Mouse (Mus musculus) liver, embryonic 13.5 days (tissue): Measurements from ENCODE around the gene Onecut3. TPM values are rescaled to one million over a fixed set of nuclear protein-coding genes. Genes with fewer than 3 reads are reported as not detected.

ENCODE experiments used
- ATAC-seq: fragments of 200-750 bp; cut with Nextera tagmentation; 2 replicates; pipeline ENCODE4 v1.8.0; 2017; ENCODE audit warnings: low read depth, mild to moderate bottlenecking, moderate number of reproducible peaks, moderate library complexity
- DNase-seq: peaks from one replicate; pipeline ENCODE4 v3.0.0; 2022
- H3K27ac ChIP-seq: fragments of 300-500 bp; sonication (generic); 2 replicates; pipeline ENCODE4 v1.5.1; 2015; ENCODE audit warnings: moderate library complexity, mild to moderate bottlenecking, inconsistent platforms
- H3K27me3 ChIP-seq: fragments of 300-500 bp; sonication (generic); 2 replicates; pipeline ENCODE4 v1.6.1; 2015; ENCODE audit warnings: mild to moderate bottlenecking, inconsistent platforms
- H3K36me3 ChIP-seq: fragments of 300-500 bp; sonication (generic); 2 replicates; pipeline ENCODE4 v1.6.1; 2015; ENCODE audit warnings: mild to moderate bottlenecking, inconsistent platforms
- H3K4me1 ChIP-seq: fragments of 300-500 bp; sonication (generic); replicated peaks from 2 replicates; pipeline ENCODE4 v1.6.1; 2015; ENCODE audit warnings: inconsistent platforms
- H3K4me2 ChIP-seq: fragments of 300-500 bp; sonication (generic); 2 replicates; pipeline ENCODE4 v1.6.1; 2015; ENCODE audit warnings: inconsistent platforms, mild to moderate bottlenecking, moderate library complexity
- H3K4me3 ChIP-seq: fragments of 300-500 bp; sonication (generic); replicated peaks from 2 replicates; pipeline ENCODE4 v1.5.1; 2015; ENCODE audit warnings: mild to moderate bottlenecking, inconsistent platforms
- H3K9ac ChIP-seq: fragments of 300-500 bp; sonication (generic); 2 replicates; pipeline ENCODE4 v1.6.1; 2015; ENCODE audit warnings: mild to moderate bottlenecking, inconsistent platforms
- H3K9me3 ChIP-seq: fragments of 300-500 bp; sonication (generic); replicated peaks from 2 replicates; pipeline ENCODE4 v1.6.1; 2016; ENCODE audit warnings: inconsistent platforms
- WGBS: fragments of 180-500 bp; shearing (Covaris S2); methylation state at CpG from one replicate; pipeline ENCODE4 v1.1.7; 2015; ENCODE audit not compliant: insufficient replicate concordance; 5-methylcytosine and 5-hydroxymethylcytosine counted together
- polyA plus RNA-seq: library from polyadenylated mRNA; unstranded; fragments of >200 nt; fragmentation: Nextera tagmentation; extraction: Ambion mirVana; gene quantifications from 2 replicates; pipeline ENCODE4 v1.2.1, GENCODE M21; 2015

Gene Onecut3
- polyA plus RNA-seq, 1 experiment from 2014 or later: 0.02 TPM

DNA sequence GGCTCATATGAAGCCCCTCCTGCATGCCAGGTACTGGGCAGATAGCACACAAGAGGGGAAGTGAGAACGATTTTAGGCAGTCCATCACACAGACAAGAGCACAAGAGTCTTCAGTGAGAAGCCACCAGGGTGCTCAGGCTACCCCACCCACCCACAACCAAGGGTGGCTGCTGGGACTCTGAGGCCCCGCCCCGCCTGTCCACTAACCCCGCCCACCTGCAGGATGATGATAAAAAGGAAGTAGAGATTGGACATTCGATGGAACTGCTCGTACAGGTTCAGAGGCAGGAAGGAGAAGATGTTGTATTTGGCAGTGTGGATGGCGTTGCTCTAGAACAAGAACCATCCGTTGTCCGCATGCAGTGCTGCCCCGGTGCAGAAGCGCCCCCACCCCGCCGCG is 40.4 kb downstream of the Onecut3 start:
- Histone ChIP-seq H3K4me2 (peak overlapping the region; percentile 90), H3K27ac (peak overlapping the region; percentile 92), H3K4me1 (peaks cover 73% of the 10 kb centered on the region), H3K9me3 (no peaks in the 10 kb centered on the region), H3K27me3 (peaks cover 18% of the 10 kb centered on the region), H3K4me3 (peak overlapping the region; percentile 64), H3K9ac (peak overlapping the region; percentile 72), H3K36me3 (no peaks in the 10 kb centered on the region)
- ATAC-seq (peak; percentile 37), DNase-seq (peak; percentile 79)
- WGBS: 1% methylated on average over 14 of the region's 14 CpGs

DNA sequence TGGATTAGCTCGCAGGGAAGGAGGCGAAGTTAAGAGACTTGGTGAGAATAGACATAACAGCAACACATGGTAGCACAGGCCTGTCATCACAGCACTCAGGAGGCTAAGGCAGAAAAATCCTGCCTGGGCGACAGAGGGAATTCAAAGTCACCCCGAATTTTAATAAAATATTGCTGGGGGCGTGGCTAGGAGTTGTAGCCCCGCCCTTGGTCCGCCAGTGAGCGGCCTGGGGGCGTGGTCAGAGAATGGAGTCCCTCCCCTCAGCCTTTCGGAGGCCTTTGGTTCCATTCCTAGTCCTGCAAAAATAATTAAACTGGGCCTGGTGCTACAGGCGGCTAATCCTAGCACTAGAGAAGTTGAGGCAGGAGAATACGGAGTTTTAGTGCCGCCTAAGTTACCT is 41.1 kb downstream of the Onecut3 start:
- peak overlapping the region; percentile 72 for H3K9ac ChIP-seq
- no peak for ATAC-seq

DNA sequence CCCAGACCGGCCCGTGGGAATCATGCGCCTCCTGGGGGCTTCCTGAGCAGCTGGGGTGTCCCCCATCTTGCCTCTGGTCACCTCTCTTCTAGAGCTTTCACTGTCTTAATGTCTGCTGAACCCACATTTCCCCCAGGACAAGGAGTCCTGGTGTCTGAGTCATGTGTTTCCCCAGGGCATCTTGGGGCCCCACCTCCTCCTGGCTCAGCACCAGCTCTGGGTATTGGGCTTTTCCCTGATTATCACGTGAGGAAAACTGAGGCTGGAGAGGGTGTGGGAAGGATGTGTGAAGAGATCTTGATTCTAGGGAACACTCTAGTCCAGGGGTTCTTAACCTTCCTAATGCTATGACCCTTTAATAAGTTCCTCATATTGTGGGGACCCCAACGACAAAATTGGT is 43.5 kb downstream of the Onecut3 start:
- peaks cover 68% of the 10 kb centered on the region for H3K4me1 ChIP-seq
- H3K27ac ChIP-seq: peak overlapping the region; percentile 29; the same call in 1 of the 2 replicates
- H3K27me3 ChIP-seq: peaks cover 18% of the 10 kb centered on the region
- 55% methylated on average over 5 of the region's 5 CpGs for WGBS
- H3K4me2 ChIP-seq: peak overlapping the region; percentile 69
- peak overlapping the region; percentile 43; the same call in 1 of the 2 replicates for H3K4me3 ChIP-seq
- DNase-seq (no peak), ATAC-seq (no peak)
- H3K9ac ChIP-seq: no peak overlapping the region
- peaks cover 24% of the 10 kb centered on the region for H3K36me3 ChIP-seq
- no peaks in the 10 kb centered on the region for H3K9me3 ChIP-seq

More for the DNA sequence above, 41.1 kb downstream of the Onecut3 start:
- no peaks in the 10 kb centered on the region for H3K9me3 ChIP-seq
- peak; percentile 72 for DNase-seq
- 10% methylated on average over 13 of the region's 13 CpGs for WGBS
- H3K27ac ChIP-seq: peak overlapping the region; percentile 92
- H3K4me2 ChIP-seq: peak overlapping the region; percentile 90
- peak overlapping the region; percentile 64 for H3K4me3 ChIP-seq
- H3K36me3 ChIP-seq: no peaks in the 10 kb centered on the region
- peaks cover 78% of the 10 kb centered on the region for H3K4me1 ChIP-seq
- peaks cover 18% of the 10 kb centered on the region for H3K27me3 ChIP-seq

DNA sequence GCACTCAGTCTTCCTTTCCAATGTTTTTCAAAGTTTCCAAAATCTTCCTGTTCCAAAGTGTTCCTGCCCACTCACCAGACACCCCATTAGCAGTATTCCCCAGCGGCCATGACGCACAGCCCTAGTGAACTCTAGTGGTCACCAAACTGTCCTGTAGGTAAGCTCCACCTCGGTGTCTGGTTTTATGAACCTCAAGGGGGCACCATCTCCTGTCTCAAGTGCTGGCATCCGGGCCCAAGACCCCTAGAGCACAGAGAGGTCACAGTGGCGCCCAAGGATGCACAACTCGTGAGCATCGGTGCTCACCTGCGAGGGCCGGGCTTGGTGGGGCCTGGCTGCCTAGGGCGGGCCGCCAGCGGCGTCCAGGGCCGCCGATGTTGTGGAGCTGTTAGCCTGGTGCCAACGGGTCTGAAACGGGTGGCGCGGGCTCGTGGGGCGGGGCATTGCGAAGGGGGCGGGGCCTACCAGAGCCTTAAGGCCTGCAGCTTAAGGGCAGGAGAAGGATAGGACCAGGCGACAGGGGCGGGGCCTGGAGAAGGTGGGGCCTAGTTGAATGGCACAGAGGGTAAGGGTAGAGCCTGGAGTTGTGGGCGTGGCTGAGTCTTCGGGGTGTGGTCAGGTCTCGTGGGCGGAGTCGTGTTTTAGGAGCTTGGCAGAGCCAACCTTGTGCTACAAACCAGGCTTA is 44.2 kb downstream of the Onecut3 start, which contains the start of gene Atp8b3:
Gene Atp8b3, minus strand, starts transcription at position 415 of the 685 bp plus-strand sequence.
- WGBS: 3% methylated on average over 30 of the region's 30 CpGs
- peaks cover 18% of the 10 kb centered on the region for H3K27me3 ChIP-seq
- DNase-seq (peak; percentile 99), ATAC-seq (peak; percentile 94)
- peak within 1 kb of the TSS; percentile 72 for H3K9ac ChIP-seq
- peak within 1 kb of the TSS; percentile 43 for H3K4me3 ChIP-seq
- peaks cover 31% of the 10 kb centered on the region for H3K36me3 ChIP-seq
- H3K9me3 ChIP-seq: no peaks in the 10 kb centered on the region
- H3K27ac ChIP-seq: peak within 1 kb of the TSS; percentile 68
- peaks cover 61% of the 10 kb centered on the region for H3K4me1 ChIP-seq
- H3K4me2 ChIP-seq: peak within 1 kb of the TSS; percentile 69

DNA sequence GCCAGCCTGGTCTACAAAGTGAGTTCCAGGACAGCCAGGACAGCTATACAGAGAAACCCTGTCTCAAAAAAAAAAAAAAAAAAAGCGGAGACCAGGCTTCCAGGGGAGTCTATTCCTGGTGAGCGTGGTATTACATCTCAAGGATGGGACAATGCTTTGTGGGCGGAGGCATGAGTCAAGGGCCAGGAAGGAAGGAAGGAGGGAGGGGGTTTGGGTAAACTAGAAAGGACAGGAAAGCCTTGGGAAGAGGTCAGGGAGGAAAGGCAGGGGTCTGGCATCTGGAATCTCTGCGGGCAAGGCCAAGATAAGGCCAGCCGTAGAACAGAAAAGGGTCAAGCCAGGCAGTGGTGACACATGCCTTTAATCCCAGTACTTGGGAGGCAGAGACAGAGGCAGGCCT is 44.9 kb downstream of the Onecut3 start:
- 0 out of 2 replicates have a peak overlapping the region, but pooled peaks have one; percentile 11 for H3K4me3 ChIP-seq
- peaks cover 18% of the 10 kb centered on the region for H3K27me3 ChIP-seq
- WGBS: 15% methylated on average over 5 of the region's 5 CpGs
- DNase-seq (no peak), ATAC-seq (no peak)
- peak overlapping the region; percentile 68 for H3K27ac ChIP-seq
- H3K9ac ChIP-seq: peak overlapping the region; percentile 36
- H3K4me1 ChIP-seq: peaks cover 55% of the 10 kb centered on the region
- peak overlapping the region; percentile 69 for H3K4me2 ChIP-seq
- H3K36me3 ChIP-seq: peaks cover 37% of the 10 kb centered on the region
- H3K9me3 ChIP-seq: no peaks in the 10 kb centered on the region

DNA sequence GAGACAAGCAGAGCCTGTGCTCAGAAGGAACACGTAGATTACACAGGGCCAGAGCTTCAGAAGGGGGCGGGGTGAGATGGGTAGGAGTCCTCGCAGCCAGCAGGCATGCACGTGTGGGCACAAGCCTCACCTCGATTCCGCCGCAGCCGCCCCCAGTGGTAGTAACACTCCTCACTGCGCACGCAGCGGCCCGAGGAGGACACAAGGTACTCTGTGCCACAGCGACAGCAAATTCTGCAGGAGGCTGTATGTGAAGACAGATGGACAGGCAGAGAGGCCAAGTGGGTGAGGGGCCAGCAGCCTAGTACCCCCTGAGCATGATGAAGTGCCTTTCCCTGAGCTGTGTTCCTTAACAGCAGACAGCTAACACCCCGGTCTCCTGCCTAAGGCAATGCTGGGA is 49.2 kb downstream of the Onecut3 start:
- Histone ChIP-seq H3K27me3 (no peaks in the 10 kb centered on the region), H3K4me3 (no peak overlapping the region), H3K27ac (no peak overlapping the region), H3K4me1 (peaks cover 51% of the 10 kb centered on the region), H3K36me3 (peaks cover 81% of the 10 kb centered on the region), H3K4me2 (no peak overlapping the region), H3K9me3 (no peaks in the 10 kb centered on the region), H3K9ac (no peak overlapping the region)
- WGBS: 93% methylated on average over 14 of the region's 14 CpGs
- ATAC-seq (no peak), DNase-seq (no peak)

DNA sequence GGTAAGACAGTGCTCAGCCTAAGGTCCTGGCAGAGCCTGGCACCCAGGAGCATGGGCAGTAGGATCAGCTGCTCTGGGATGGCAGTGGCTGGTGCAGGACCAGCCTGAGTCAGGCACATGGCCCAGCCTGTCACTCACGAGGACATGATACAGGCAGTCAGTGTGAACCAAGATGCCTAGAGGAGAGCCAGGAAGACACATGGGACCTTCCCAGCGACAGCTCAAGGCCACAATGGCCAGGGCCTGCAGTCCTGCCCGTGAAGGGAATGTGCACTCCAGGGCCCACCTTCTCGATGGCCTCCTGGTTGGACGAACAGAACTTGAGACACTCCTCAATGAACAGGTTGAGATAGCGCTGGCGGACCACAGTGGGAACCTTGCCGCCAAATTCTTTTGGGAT is 51.0 kb downstream of the Onecut3 start:
- peaks cover 40% of the 10 kb centered on the region for H3K4me1 ChIP-seq
- H3K9ac ChIP-seq: no peak overlapping the region
- H3K4me2 ChIP-seq: no peak overlapping the region
- H3K27me3 ChIP-seq: no peaks in the 10 kb centered on the region
- H3K36me3 ChIP-seq: peaks cover 98% of the 10 kb centered on the region
- ATAC-seq (no peak), DNase-seq (no peak)
- H3K9me3 ChIP-seq: no peaks in the 10 kb centered on the region
- no peak overlapping the region for H3K4me3 ChIP-seq
- WGBS: 84% methylated on average over 8 of the region's 8 CpGs
- H3K27ac ChIP-seq: no peak overlapping the region; the same call in 1 of the 2 replicates

DNA sequence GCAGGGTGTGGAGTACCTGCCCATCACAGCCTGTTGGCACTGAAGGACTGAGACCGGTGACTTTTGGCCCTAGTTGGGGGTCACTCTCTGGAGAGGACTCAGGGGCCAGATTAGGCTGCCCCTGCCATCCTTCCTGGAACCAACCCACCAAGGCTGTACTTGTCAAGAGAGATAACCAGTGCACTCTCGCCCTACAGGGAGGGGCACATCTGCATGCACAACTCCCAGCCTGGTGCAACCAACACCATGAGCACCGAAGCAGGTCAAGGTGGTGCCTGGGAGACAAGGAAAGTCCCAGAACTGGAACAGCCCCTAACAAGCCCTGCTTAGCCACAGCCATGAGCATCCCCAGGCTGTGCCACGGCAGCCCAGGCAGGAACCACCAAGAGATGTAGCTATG is 52.3 kb downstream of the Onecut3 start:
- ATAC-seq (peak; percentile 85), DNase-seq (peak; percentile 57)
- peaks cover 44% of the 10 kb centered on the region for H3K4me1 ChIP-seq
- H3K27ac ChIP-seq: peak overlapping the region; percentile 90
- WGBS: 46% methylated on average over 4 of the region's 4 CpGs
- H3K27me3 ChIP-seq: no peaks in the 10 kb centered on the region
- H3K9me3 ChIP-seq: no peaks in the 10 kb centered on the region
- peaks cover 91% of the 10 kb centered on the region for H3K36me3 ChIP-seq
- peak overlapping the region; percentile 54 for H3K4me2 ChIP-seq
- peak overlapping the region; percentile 60 for H3K9ac ChIP-seq
- 0 out of 2 replicates have a peak overlapping the region, but pooled peaks have one; percentile 8 for H3K4me3 ChIP-seq

DNA sequence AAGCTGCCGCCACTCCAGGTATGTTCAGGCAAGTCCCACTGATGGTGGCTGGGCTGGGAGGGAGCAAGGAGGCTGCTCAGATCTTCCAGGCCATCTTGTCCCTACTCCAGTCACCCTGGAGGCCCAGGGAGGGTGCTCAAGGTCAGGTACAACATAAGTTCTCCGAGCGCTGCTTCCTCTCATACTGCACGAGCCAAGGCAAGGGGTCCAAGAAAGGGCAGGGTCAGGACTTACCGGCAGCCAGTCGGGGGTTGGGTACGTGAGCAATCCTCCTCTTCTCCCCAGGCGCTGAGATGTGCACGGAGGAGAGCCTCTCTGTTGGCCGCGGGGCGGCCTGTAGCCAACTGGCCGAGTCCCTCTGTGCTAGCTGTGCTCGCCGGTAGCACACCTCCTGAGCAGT is 52.9 kb downstream of the Onecut3 start:
- H3K27me3 ChIP-seq: no peaks in the 10 kb centered on the region
- peak overlapping the region; percentile 54 for H3K4me2 ChIP-seq
- WGBS: 87% methylated on average over 15 of the region's 15 CpGs
- H3K9ac ChIP-seq: peak overlapping the region; percentile 60
- H3K36me3 ChIP-seq: peaks cover 85% of the 10 kb centered on the region
- H3K27ac ChIP-seq: peak overlapping the region; percentile 90
- DNase-seq (no peak), ATAC-seq (no peak)
- peaks cover 50% of the 10 kb centered on the region for H3K4me1 ChIP-seq
- no peaks in the 10 kb centered on the region for H3K9me3 ChIP-seq
- H3K4me3 ChIP-seq: 0 out of 2 replicates have a peak overlapping the region, but pooled peaks have one; percentile 8

DNA sequence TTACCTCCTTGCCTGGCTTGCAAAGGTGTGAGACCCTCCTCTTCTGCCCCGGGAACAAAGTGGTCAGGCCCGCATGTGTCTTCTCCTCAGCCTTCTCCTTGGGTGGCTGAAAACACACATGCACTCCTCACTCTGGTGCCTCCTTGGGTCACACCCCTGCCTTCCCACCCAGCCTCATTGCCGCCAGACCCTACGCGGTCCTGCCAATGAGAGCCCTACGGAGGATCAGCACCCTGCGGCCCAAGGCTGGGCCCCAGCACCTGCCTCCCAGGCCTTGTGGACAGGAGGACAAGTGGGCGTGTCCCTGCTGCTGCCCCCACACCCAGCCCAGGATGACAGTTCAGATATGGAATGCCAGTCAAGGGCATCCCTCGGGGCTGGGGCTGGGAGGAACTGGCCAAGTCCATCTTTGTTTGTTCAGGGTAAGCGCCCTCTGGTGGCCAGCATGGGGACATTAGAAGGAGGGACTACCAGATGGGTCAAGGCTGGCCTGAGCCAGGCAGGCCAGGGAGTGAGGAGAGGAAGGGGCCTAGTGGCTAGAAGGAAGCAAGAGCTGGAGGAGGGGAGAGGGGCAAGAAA is 53.9 kb downstream of the Onecut3 start:
- Histone ChIP-seq H3K27me3 (no peaks in the 10 kb centered on the region), H3K27ac (peak overlapping the region; percentile 90), H3K36me3 (peaks cover 75% of the 10 kb centered on the region), H3K9me3 (no peaks in the 10 kb centered on the region), H3K4me1 (peaks cover 60% of the 10 kb centered on the region), H3K9ac (0 out of 2 replicates have a peak overlapping the region, but pooled peaks have one; percentile 60), H3K4me3 (no peak overlapping the region), H3K4me2 (no peak overlapping the region)
- ATAC-seq: 0 out of 2 replicates have a peak, but pooled peaks have one; percentile 6
- DNase-seq: no peak
- 66% methylated on average over 10 of the region's 10 CpGs for WGBS

DNA sequence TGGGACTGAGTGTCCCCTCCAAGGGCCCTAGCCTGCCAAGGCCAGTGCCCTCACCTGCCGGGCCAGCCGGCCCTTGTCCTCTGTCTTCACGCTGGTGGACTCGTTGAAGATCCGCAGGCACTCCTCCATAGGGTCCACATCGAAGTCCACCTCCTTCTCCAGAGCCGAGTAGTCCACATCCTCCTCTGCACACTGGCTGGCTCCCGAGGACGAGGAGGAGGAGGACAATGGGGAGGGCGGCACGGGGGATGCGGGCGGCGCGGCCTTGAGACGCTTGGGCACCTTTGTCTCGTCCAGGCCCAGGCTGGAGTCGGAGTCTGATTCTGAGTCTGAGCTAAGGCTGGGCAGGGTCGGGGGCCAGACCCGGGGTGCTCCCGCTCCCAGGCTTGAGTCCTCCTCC is 54.6 kb downstream of the Onecut3 start:
- Histone ChIP-seq H3K36me3 (peaks cover 67% of the 10 kb centered on the region), H3K4me1 (peaks cover 67% of the 10 kb centered on the region)

More for the DNA sequence above, 54.6 kb downstream of the Onecut3 start:
- no peak overlapping the region for H3K9ac ChIP-seq
- no peaks in the 10 kb centered on the region for H3K27me3 ChIP-seq
- no peak overlapping the region for H3K4me3 ChIP-seq
- ATAC-seq (no peak), DNase-seq (no peak)
- H3K4me2 ChIP-seq: no peak overlapping the region
- 87% methylated on average over 21 of the region's 21 CpGs for WGBS
- H3K27ac ChIP-seq: no peak overlapping the region
- no peaks in the 10 kb centered on the region for H3K9me3 ChIP-seq
